Mouse (Mus musculus) hematopoietic multipotent progenitor cell, adult 10-12 weeks (in vitro differentiated cells): ENCODE results near the gene Lmbr1. TPM values are rescaled to one million over a fixed set of nuclear protein-coding genes. Genes with fewer than 3 reads are reported as not detected.

Source experiments
- polyA plus RNA-seq: library from polyadenylated mRNA; stranded (reverse); fragments of >175 nt; gene quantifications from 2 replicates; pipeline ENCODE4 v1.2.3, GENCODE M21; 2012; ENCODE audit warnings: low replicate concordance

Gene Lmbr1
- polyA plus RNA-seq = 0.58 and 1.1 TPM in 2 replicates

GRCm38 (mm10) chr5:29378298-29379036 is at the start of gene Lmbr1:
Gene Lmbr1, minus strand, starts transcription at chr5:29378390.

GRCm38 (mm10) chr5:29195570-29196263 is 182.5 kb downstream of the Lmbr1 start, which contains the start of gene Rnf32:
Gene Rnf32, plus strand, starts transcription at chr5:29195992.

Other genes starting within 250 kb of the Lmbr1 start
- gene Rnf32, start 182.4 kb downstream of the Lmbr1 start, polyA plus RNA-seq = 0.96 and 1.2 TPM in 2 replicates
- 4.9 and 10.7 TPM in 2 replicates for gene Nom1, start 56.3 kb upstream of the Lmbr1 start, polyA plus RNA-seq
- not detected in 2 replicates for gene Mnx1, start 100.1 kb upstream of the Lmbr1 start, polyA plus RNA-seq
- gene Ube3c, start 190.9 kb upstream of the Lmbr1 start, polyA plus RNA-seq = 3.7 and 4.3 TPM in 2 replicates